Mouse (Mus musculus) limb, embryonic 14.5 days (tissue): ENCODE results near the gene Ube4b. TPM values are rescaled to one million over a fixed set of nuclear protein-coding genes. Genes with fewer than 3 reads are reported as not detected.

Source experiments
- ATAC-seq: fragments of 200-750 bp; cut with Nextera tagmentation; 2 replicates; pipeline ENCODE4 v1.8.0; 2017; ENCODE audit warnings: low read depth, moderate number of reproducible peaks, moderate TSS enrichment; ENCODE audit not compliant: low FRiP score
- DNase-seq: peaks from one replicate; pipeline ENCODE4 v3.0.0-alpha.2; 2015; ENCODE audit warnings: low spot score
- H3K27ac ChIP-seq: fragments of 300-500 bp; sonication (generic); replicated peaks from 2 replicates; pipeline ENCODE4 v1.5.1; 2014; ENCODE audit warnings: low read depth, mild to moderate bottlenecking, low read length, moderate library complexity, mixed read lengths
- H3K27me3 ChIP-seq: fragments of 300-500 bp; sonication (generic); 2 replicates; pipeline ENCODE4 v1.6.1; 2014; ENCODE audit warnings: low read length, mixed read lengths; ENCODE audit not compliant: control insufficient read depth, insufficient read depth
- H3K36me3 ChIP-seq: fragments of 300-500 bp; sonication (generic); 2 replicates; pipeline ENCODE4 v1.6.1; 2014; ENCODE audit warnings: mild to moderate bottlenecking, low read length, moderate library complexity, mixed read lengths; ENCODE audit not compliant: control insufficient read depth, insufficient read depth
- H3K4me1 ChIP-seq: fragments of 300-500 bp; sonication (generic); 2 replicates; pipeline ENCODE4 v1.6.1; 2014; ENCODE audit warnings: antibody characterized with exemption, low read length, mixed read lengths; ENCODE audit not compliant: control insufficient read depth, insufficient read depth
- H3K4me2 ChIP-seq: fragments of 300-500 bp; sonication (generic); replicated peaks from 2 replicates; pipeline ENCODE4 v1.6.1; 2014; ENCODE audit warnings: low read depth, mild to moderate bottlenecking, low read length, moderate library complexity; ENCODE audit not compliant: severe bottlenecking
- H3K4me3 ChIP-seq: fragments of 300-500 bp; sonication (generic); replicated peaks from 2 replicates; pipeline ENCODE4 v1.5.1; 2014; ENCODE audit warnings: low read length
- H3K9ac ChIP-seq: fragments of 300-500 bp; sonication (generic); 2 replicates; pipeline ENCODE4 v1.6.1; 2014; ENCODE audit warnings: mild to moderate bottlenecking, low read depth, low read length, moderate library complexity; ENCODE audit not compliant: severe bottlenecking
- H3K9me3 ChIP-seq: fragments of 300-500 bp; sonication (generic); 2 replicates; pipeline ENCODE4 v1.6.1; 2016; ENCODE audit warnings: low read length; ENCODE audit not compliant: control insufficient read depth
- POLR2A ChIP-seq: fragments of 200-500 bp; IDR thresholded peaks from 2 replicates; pipeline ENCODE4 v1.8.0; 2012; ENCODE audit warnings: inconsistent platforms, mild to moderate bottlenecking, moderate library complexity, borderline replicate concordance; ENCODE audit not compliant: insufficient read depth, insufficient read length; ENCODE audit errors: extremely low read depth
- WGBS: fragments of 180-500 bp; shearing (Covaris S2); extraction: QIAGEN DNeasy Blood & Tissue Kit; methylation state at CpG from one replicate; pipeline ENCODE4 v1.1.7; 2014; 5-methylcytosine and 5-hydroxymethylcytosine counted together
- polyA plus RNA-seq, 2 experiments: library from polyadenylated mRNA; depleted of rRNA in 1 of 2; stranded (reverse) in 1 of 2; unstranded in 1 of 2; fragments of >200 nt; fragmentation: Nextera tagmentation in 1 of 2; extraction: Ambion mirVana in 1 of 2; gene quantifications; 2 replicates each; pipeline versions ENCODE4 v1.2.1 to v1.2.3; 2012 to 2014

Gene Ube4b
- polyA plus RNA-seq, 2 experiments: 39.8 to 82.1 TPM

DNA sequence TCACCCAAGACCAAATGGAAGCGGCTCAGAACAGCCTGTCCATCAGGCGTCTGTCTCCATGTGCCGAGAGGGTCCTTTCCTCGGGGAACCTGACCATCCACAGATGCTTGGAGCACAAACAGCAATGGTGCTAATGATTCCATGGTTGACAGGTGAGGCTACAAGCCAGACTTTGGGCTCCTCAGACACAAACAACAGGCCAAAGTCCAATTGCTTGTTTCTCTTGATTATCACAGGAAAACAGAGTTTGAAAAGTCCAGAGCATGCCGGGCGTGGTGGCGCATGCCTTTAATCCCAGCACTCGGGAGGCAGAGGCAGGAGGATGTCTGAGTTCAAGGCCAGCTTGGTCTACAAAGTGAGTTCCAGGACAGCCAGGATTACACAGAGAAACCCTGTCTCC, 71.9 kb downstream of the Ube4b start:
- 96% methylated on average over 8 of the region's 8 CpGs for WGBS

DNA sequence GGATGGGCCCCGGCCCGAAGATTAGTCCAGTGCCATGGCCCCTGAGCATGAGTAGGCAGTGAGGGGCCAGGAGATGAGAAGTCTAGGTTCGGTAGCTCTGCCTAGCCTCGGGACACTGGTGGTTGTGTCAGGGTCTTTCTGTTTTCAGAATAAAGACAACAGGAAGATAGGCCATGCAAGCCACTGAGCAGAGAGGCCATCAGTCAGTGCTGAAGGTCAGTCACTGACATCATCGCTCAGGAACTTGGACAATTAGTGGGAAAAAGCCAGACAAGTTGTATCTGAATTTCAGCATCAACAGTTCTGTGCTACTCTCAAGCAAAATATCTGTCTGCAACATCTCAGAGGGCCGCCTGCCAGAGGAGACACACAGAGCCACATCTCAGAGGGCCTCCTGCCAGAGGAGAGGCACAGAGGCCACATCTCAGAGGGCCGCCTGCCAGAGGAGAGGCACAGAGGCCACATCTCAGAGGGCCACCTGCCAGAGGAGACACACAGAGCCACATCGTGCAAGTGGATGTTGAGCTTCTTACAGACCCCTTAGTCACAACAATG, 74.9 kb downstream of the Ube4b start:
- TF ChIP-seq POLR2A: no peak
- H3K9ac ChIP-seq: no peak overlapping the region
- H3K4me1 ChIP-seq: no peaks in the 10 kb centered on the region
- WGBS: 85% methylated on average over 8 of the region's 8 CpGs
- DNase-seq: no peak
- no peak overlapping the region for H3K4me3 ChIP-seq
- H3K27ac ChIP-seq: no peak overlapping the region
- no peaks in the 10 kb centered on the region for H3K9me3 ChIP-seq
- no peak for ATAC-seq
- no peaks in the 10 kb centered on the region for H3K27me3 ChIP-seq
- no peak overlapping the region for H3K4me2 ChIP-seq
- H3K36me3 ChIP-seq: peaks cover 93% of the 10 kb centered on the region

More for the DNA sequence above, 71.9 kb downstream of the Ube4b start:
- H3K36me3 ChIP-seq: peaks cover 97% of the 10 kb centered on the region
- H3K9me3 ChIP-seq: no peaks in the 10 kb centered on the region
- H3K4me2 ChIP-seq: no peak overlapping the region
- H3K9ac ChIP-seq: no peak overlapping the region
- H3K4me1 ChIP-seq: no peaks in the 10 kb centered on the region
- H3K27ac ChIP-seq: no peak overlapping the region
- ATAC-seq (no peak), DNase-seq (no peak)
- H3K27me3 ChIP-seq: no peaks in the 10 kb centered on the region
- no peak for TF ChIP-seq POLR2A
- no peak overlapping the region for H3K4me3 ChIP-seq

DNA sequence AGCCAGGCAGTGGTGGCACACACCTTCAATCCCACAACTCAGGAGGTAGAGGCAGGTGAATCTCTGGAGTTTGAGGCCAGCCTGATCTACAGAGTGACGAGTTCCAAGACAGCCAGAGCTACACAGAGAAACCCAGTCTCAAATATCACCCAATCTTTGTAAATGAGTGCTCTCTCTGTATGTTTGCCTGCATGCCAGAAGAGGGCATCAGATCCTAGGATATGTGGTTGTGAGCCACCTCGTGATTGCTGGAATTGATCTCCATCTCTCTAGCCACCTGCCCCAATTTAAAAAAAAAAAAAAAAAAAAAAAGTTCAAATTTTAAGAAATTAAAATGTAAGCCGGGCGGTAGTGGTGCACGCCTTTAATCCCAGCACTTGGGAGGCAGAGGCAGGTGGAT, 77.6 kb downstream of the Ube4b start:
- DNase-seq (no peak), ATAC-seq (no peak)
- Histone ChIP-seq H3K27ac (no peak overlapping the region), H3K4me2 (no peak overlapping the region), H3K27me3 (no peaks in the 10 kb centered on the region), H3K4me1 (no peaks in the 10 kb centered on the region), H3K9me3 (no peaks in the 10 kb centered on the region), H3K36me3 (peaks cover 92% of the 10 kb centered on the region), H3K9ac (no peak overlapping the region), H3K4me3 (no peak overlapping the region)
- WGBS: 77% methylated on average over 5 of the region's 5 CpGs
- no peak for TF ChIP-seq POLR2A

DNA sequence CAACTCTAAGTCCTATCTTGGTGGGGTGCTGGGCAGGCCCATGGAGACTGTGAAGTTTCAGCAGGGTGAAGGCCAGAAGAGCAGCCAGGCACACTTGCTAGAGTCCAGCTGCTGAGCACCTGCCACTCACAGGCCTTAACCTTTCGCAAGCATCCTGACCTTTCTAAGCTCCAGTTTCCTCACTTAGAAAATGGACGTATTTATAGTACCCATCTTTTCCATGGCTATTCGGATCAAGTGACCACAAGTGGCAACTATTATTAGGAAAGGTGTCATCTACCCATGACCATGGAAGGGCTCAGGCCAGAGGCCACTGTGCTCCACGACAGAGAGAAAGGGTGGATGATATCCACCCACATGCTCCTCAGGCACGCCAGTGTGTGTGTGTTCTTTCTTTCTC, 80.7 kb downstream of the Ube4b start:
- WGBS: 82% methylated on average over 5 of the region's 5 CpGs
- peak; percentile 74 for ATAC-seq
- H3K4me3 ChIP-seq: no peak overlapping the region

DNA sequence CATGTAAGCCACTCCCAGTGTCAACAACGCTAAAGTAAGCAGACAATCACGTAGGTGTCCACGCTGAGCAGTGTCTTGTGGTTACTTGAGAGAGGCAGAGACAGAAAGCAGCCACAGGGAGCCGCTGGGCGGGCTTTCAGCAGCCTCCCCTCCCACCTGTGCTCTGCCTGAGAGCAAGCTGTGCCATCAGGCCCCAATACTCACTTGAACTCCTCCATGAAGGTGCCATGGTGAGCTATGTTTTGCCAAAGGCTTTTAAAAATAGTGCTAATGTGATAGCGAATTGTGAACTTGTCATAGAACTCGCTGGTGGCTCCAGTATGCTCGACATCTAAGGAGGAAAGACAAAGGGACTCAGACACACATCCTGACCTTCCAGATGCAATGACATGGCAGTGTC, 82.2 kb downstream of the Ube4b start:
- Histone ChIP-seq H3K4me2 (no peak overlapping the region), H3K27ac (no peak overlapping the region), H3K4me1 (no peaks in the 10 kb centered on the region), H3K9ac (no peak overlapping the region), H3K9me3 (no peaks in the 10 kb centered on the region), H3K4me3 (no peak overlapping the region), H3K36me3 (peaks cover 93% of the 10 kb centered on the region), H3K27me3 (no peaks in the 10 kb centered on the region)
- TF ChIP-seq POLR2A: no peak
- DNase-seq: no peak
- ATAC-seq: no peak
- WGBS: 86% methylated on average over 8 of the region's 8 CpGs

More for the DNA sequence above, 80.7 kb downstream of the Ube4b start:
- no peaks in the 10 kb centered on the region for H3K27me3 ChIP-seq
- no peaks in the 10 kb centered on the region for H3K4me1 ChIP-seq
- TF ChIP-seq POLR2A: no peak
- no peak overlapping the region for H3K9ac ChIP-seq
- H3K36me3 ChIP-seq: peaks cover 91% of the 10 kb centered on the region
- no peak overlapping the region for H3K4me2 ChIP-seq
- no peak overlapping the region for H3K27ac ChIP-seq
- H3K9me3 ChIP-seq: no peaks in the 10 kb centered on the region
- no peak for DNase-seq

DNA sequence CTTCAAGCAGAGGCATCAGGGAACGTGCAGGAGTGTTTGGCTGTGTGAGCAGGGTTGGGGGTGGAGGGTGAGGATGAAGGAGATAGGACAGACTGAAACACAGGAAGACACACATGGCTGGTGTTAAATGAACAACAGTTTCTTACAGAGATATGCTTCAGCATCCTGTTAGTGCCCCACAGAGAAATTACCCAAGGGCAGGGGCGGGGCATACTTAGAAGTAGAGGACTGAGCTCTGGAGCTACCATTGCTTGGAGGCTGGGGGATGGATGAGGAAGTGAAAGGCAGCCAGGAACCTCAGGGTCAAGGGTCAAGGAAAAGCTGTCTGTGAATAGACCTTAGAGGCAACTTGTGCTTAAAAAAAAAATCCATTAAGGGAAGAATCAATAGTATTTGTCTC, 85.9 kb downstream of the Ube4b start:
- Histone ChIP-seq H3K9ac (no peak overlapping the region), H3K4me3 (no peak overlapping the region), H3K4me1 (no peaks in the 10 kb centered on the region), H3K27me3 (no peaks in the 10 kb centered on the region), H3K27ac (no peak overlapping the region), H3K4me2 (no peak overlapping the region), H3K36me3 (peaks cover 92% of the 10 kb centered on the region), H3K9me3 (no peaks in the 10 kb centered on the region)
- WGBS: 72% methylated on average over 2 of the region's 2 CpGs
- TF ChIP-seq POLR2A: no peak
- ATAC-seq (no peak), DNase-seq (no peak)
